Mouse (Mus musculus): ENCODE data around the gene Tmem132a. TPM values are rescaled to one million over a fixed set of nuclear protein-coding genes. Genes with fewer than 3 reads are reported as not detected.

The Tmem132a gene
- total RNA-seq, 2 experiments from 2014 or later = 3.0 to 3.4 TPM

GRCm38 (mm10) chr19:10880085-10880974 lies 10.6 kb upstream of the Tmem132a start:
- peak; percentile 75 for DNase-seq (ENCODE audit: low spot score)

DNA sequence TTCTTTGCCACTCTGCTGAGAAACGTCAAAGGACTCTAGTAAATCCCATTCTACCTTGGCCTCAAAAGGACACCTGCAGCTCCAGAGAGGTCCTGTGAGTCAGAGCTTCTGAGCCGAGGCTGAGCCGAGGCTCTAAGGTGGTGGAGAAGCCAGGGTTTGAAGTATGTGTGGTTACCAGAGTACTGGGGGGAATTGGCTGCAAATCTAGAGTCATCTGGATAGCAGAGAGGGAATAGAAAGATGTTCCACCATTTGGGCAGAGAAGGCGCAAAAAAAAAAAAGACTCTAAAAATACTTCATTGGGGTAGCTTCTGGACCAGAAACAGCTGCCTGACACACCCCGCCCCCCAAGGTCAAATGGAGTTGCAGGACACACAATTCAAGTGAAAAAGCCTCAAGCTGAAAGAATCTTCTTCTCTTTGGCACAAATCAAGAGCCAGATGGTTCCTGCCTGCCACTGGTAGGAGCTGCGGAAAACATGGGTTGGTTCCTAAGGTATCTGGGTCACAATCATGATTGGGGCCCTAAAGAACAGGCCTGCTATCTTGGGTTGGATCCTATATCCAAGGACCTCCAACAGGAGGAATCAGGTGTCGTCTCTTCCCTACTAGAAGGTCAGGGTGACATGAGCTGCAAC lies 8.6 kb upstream of the Tmem132a start:
- DNase-seq (ENCODE audit: low spot score) = peak; percentile 27

- DNase-seq (ENCODE audit: low spot score) = no peak
Observed at GRCm38 (mm10) chr19:10871328-10871961, 1.7 kb upstream of the Tmem132a start.

DNA sequence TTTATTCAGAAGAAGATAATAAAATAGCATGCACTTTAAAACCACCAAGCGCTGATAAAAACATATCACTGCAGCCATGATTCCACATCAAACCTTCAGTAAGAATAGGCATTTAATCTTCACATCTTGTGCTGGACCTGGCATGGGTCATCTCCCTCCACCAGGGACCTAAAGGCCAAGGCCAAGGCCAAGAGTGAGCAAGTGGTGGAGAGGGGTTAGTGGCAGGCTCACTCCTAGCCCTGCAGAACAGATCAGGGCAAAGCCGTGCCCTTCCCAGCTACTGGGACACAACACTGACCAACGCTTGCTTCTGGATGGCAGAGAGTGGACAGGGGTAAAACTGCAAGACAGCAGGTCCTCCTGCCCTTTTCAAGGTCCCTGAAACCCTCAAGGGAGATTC lies 936 bp upstream of the Tmem132a start:
- no peak for DNase-seq (ENCODE audit: low spot score)

- peak; percentile 51 for DNase-seq (ENCODE audit: low spot score)
Observed at GRCm38 (mm10) chr19:10869241-10869885, 377 bp downstream of the Tmem132a start.

DNA sequence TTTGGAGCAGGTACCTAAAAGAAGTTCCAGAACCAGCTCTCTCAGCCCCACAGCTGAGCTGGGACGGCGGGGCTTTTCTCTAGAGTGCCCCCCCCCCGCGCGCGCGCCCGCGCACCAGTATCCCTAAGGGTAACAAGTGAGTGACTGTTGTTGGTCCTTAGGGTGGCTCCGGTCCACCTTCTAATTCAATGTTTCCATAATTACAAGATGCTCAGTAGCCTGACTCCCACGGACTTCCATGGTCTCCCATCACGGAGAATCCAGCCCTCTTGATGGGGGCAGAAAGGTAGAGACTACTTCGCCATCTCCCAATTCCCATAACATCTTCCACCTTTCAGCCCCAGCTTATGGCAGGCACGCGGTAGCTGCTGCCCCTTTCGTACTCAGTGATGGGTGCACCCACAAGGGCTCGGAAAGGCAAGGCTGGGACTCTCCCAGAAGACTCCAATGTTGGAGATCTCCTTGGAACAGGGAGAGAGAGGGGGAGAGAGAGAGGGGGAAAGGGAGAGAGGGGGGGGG lies 1.1 kb downstream of the Tmem132a start:
- DNase-seq (ENCODE audit: low spot score) = no peak

DNA sequence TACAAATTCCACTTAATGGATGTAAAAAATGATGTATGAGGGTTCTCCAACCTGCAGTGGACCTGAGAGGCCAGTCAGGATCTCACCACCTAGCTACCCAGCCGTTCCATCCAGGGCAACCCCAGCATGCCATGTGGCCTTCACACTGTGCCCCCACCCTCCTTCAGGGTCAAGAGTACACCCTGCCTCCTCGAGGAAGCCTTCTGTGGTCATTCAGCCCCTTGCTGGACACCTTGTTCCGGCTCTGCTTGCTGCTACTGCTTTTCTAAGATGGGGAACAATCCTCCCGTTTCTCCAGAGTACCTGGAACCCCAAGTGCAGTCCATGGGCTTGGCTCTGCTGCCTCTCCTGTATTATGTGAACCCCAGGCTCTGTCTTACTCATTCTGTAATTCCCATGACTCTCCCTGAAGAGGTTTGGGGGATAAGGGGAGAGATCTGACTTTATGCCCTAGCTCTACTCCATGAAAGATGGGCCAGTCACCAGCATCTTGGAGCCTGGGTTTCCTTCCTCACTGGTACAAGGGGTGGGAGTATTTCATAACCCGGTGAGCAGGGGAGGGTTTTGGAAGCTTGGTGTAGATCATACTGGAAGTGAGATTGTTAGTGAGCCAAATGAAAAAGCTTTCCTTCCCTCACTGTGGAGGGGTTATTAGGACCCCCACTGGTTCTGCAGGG lies 1.7 kb downstream of the Tmem132a start:
- no peak for DNase-seq (ENCODE audit: low spot score)

DNA sequence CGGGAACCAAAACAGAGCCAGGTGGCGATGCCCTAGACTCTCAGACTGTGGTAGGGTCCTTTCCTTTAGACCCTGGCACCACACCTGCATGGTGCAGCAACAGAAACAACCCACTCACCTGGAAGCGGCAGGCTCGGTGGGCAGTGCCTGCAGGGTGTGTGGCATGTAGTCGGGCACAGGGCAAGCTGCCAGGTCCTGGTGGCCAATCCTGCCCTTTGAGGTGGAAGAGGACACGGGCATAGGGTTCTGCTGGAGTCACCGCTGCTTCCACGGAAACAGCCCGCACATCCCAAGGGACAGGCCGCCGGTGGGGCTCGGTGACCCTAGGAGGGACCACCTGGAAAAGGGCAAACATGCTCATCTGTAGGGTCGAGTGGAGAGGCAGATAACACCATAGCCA lies 3.4 kb downstream of the Tmem132a start:
- DNase-seq (ENCODE audit: low spot score) = no peak

DNA sequence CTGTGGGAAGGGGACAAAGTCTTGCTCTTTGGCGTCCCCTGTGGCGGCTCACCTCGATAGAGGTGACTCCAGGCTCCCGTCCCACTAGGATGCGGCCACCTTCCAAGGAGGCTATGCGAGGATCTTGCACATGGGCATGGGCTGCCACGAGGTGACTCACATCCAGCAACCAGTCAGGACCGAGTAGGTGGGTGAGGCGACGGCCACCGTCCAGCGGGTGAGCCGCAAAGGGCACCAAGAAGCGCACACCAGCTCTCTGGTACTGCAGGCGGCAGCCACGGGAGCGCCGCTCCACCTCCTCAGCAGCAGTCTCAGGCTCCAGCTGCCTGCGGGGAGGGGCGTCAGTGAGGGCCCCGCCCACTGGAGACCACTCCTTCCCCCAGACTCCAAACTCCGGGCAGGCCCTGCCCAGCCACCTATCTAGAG lies 9.7 kb downstream of the Tmem132a start:
- DNase-seq (ENCODE audit: low spot score) = no peak

DNA sequence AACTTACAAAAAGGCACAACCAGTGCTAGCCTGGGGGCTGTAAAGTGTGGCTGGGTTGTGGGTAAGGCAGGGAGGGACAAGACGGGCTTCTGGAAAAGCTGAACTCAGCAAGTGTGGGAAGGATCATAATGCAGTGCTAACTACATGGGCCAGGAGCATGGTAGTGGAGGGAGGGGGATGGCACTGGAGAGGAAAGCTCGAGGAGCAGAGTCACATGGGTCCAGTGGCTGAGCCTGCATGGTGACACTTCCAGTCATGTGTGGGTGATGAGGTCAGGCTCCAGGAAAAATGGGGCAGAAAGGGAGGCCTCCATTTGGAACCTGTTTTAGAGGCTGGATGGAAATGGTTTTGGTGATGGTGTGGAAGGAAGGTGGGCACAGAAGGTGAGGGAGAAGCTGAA lies 13.2 kb downstream of the Tmem132a start:
- no peak for DNase-seq (ENCODE audit: low spot score)

DNA sequence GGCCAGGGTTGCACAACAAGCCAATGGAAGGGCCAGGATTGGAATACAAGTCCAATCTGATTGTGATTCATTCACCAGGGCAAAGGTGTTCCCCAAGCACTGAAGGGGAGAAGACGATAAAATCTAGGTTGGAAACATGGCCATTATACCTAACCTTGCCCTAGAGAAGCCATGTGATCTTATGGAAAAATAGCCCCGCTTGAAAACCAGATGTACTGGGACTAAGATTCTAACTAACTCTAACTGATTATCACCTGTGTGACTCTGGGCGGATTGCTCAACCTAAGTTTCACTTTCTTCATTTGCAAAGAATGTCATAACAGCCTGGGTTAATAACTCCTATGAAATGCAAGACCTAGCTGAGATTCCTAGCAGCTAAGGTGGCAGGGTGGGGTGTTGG lies 14.3 kb downstream of the Tmem132a start:
- DNase-seq (ENCODE audit: low spot score) = no peak

GRCm38 (mm10) chr19:10847311-10848087 lies 22.2 kb downstream of the Tmem132a start:
- no peak for DNase-seq (ENCODE audit: low spot score)

DNA sequence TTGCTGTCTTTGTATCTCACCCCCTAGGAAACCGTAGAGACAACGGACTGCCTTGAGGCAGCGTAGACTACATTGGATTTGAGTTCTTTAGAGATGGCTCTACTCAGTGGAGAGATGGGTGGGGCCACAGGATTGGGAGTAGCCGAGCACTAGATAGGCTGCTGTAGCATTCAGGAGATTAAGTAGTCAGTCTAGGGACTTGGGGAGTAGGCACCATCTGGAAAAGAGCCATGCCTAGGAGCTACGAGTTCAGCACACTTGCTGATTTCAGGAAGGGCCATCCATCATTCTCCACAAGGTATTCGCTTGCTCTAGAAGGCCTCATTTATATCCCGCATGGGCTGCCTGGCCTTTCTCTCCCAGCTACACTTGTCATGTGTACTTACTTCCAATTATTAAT lies 23.6 kb downstream of the Tmem132a start:
- DNase-seq (ENCODE audit: low spot score) = no peak

DNA sequence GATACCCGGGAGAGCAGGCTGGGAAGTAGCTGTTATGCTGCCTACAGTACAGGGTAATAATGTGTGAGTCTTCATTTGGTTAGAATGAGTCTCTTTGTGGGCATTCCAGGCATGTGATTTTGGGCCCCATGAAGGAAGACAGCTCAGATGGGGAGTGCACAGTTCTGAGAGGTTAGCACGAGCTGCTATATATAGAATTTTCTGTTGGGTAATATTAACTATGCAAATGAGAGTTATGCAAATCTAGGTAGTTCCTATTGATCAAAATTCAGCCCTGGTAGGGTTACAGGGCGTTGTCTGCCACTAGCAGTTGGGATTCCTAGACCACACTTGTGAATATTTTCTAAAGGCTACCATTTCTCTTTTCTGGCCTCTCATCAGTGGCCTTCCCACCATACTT lies 24.3 kb downstream of the Tmem132a start:
- DNase-seq (ENCODE audit: low spot score) = no peak

DNA sequence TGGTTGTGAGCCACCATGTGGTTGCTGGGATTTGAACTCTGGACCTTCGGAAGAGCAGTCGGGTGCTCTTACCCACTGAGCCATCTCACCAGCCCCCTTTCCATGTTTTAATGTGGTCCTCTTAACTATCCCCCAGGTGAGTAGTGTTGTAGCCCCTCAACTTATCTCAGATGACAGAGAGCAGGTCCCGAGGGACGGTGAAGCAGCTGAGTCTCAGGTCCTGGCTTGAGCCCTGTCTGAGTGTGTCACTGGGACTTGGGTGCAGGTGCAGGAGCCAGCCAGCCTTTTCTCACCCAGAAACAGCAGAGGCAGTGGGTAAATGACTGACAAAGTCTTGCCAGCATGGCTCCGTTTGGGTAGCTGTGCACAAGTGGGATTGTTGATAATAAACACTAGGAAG lies 25.5 kb downstream of the Tmem132a start:
- no peak for DNase-seq (ENCODE audit: low spot score)

GRCm38 (mm10) chr19:10842914-10843313 lies 26.8 kb downstream of the Tmem132a start:
- DNase-seq (ENCODE audit: low spot score) = no peak

- peak; percentile 29 for DNase-seq (ENCODE audit: low spot score)
Observed at GRCm38 (mm10) chr19:10841721-10842626, 27.8 kb downstream of the Tmem132a start.

- no peak for DNase-seq (ENCODE audit: low spot score)
Observed at GRCm38 (mm10) chr19:10839010-10839892, 30.5 kb downstream of the Tmem132a start, which contains the start of gene Slc15a3. Gene Slc15a3 (plus strand): TSS chr19:10839727.

Measured in gastrocnemius, adult 18-20 months (tissue).